Mouse (Mus musculus): Measurements from ENCODE around the gene Prune2.

GRCm38 (mm10) chr19:17214896-17215520, 259.1 kb downstream of the Prune2 start:
- no peak for TF ChIP-seq CTCF (IDR thresholded peaks at IDR 0.05; ENCODE audit: low read depth, low read length)
- no peak for TF ChIP-seq GATA1 (IDR thresholded peaks at IDR 0.05; ENCODE audit: borderline replicate concordance, low read length)
- no peak for TF ChIP-seq POLR2AphosphoS5 (IDR thresholded peaks at IDR 0.05; ENCODE audit: insufficient replicate concordance, low read depth, low read length)
- no peak for TF ChIP-seq TAL1 (conservative IDR thresholded peaks at IDR 0.05; ENCODE audit: low read depth, low read length)
- TF ChIP-seq GATA2 (IDR thresholded peaks at IDR 0.05; ENCODE audit: borderline replicate concordance, low read depth, low read length), result no peak
